Mouse (Mus musculus): ENCODE measurements around the gene Pik3cb.

- TF ChIP-seq POLR2A (IDR thresholded peaks at IDR 0.05; ENCODE audit: borderline replicate concordance, extremely low read depth, low read depth, low read length) (no peak), CTCF (IDR thresholded peaks at IDR 0.05; ENCODE audit: insufficient read depth, low read length) (no peak)
These were observed 45.2 kb downstream of the Pik3cb start for GRCm38 (mm10) chr9:99095192-99095591.
